Mouse (Mus musculus): Measurements from ENCODE around the gene Tnrc6b.

The Tnrc6b gene

DNA sequence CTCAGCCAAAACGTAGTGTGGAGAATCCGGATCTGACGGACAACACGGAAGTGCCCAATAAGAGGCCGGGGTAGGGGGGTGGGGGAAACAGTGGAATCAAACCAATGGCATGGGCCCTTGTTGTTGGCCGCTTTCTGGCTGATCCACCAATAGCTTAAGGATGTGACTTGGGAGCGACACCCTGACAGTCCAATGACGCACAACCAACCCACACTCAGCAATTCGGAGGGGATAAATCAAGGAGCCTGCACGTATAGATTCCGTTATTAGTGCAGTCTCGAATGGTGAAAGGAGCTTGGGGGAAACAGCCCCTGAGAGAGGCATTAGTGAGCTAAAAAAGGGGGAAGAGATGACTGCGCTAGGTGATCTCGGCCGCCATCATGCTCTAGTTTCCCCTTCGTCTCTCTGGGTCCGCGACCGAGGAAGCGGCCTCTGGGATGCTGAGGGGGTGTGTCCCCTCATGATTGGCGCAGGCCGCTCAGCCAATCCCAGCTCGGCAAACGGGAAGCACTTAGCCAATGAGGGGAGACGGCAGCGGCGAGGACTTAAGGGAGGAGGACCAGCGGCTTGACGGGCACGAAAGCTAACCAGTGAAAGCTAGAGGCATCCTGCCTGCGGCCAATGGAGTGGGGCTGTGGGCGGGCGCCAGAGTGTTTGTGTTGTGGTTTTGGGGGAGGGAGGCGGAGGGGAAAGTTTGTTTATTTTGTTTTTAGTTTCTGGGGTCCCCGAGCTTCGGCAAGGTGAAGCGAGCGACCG, at the start of gene Tnrc6b:
Tnrc6b (plus strand) TSS at position 706 of the 756 bp plus-strand sequence.
- DNase-seq (ENCODE audit: low spot score): peak; percentile 99

- DNase-seq (ENCODE audit: low spot score): no peak
Measured at GRCm38 (mm10) chr15:80664444-80664843, 46.7 kb upstream of the Tnrc6b start.

DNA sequence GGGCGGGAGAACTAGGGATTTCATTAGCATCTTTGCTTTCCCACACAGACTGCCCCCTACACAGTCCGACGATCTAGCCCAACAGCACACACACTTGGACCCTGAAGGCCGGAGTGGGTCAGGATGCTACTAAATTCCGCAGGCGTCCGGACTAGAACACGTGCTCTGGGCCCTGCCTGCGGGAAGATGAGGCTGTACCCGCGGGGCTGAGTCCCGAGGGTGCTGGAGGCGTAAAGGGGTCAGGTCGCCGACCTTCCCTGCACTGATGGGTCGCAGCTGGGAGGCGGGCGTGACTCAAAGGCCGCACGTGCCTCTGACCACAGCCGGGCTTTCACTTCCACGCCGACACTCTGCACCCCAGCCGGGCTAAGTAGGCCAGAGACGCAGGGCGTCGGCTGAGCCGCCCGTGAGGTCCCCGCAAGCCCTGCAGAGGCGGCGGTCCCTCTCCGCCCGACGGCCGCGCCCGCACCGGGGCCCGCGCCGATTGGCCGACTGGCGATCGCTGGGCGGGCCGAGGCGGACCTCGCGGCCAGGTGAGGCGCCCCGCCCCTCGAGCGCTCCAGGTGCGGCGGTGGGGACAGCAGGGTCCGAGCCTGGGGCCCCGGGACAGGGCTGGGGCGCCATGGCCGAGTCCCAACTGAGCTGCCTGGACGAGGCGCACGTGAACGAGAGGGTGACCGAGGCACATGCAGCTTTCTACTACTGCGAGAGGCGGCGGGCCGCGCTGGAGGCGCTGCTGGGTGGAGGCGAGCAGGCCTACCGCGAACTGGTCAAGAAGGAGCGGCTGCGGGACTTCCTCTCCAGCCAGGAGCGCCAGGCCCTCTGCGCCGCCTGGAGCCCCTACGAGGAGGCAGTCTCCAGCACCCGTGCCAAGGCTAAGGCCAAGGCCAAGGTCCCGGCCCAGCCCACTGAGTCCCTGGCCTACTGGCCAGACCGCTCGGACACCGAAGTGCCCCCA, 39.5 kb upstream of the Tnrc6b start, which contains the start of gene Fam83f:
Fam83f (plus strand) TSS at position 553 of the 958 bp plus-strand sequence.
- DNase-seq (ENCODE audit: low spot score): peak; percentile 76

GRCm38 (mm10) chr15:80672810-80673209, 38.3 kb upstream of the Tnrc6b start:
- no peak for DNase-seq (ENCODE audit: low spot score)

DNA sequence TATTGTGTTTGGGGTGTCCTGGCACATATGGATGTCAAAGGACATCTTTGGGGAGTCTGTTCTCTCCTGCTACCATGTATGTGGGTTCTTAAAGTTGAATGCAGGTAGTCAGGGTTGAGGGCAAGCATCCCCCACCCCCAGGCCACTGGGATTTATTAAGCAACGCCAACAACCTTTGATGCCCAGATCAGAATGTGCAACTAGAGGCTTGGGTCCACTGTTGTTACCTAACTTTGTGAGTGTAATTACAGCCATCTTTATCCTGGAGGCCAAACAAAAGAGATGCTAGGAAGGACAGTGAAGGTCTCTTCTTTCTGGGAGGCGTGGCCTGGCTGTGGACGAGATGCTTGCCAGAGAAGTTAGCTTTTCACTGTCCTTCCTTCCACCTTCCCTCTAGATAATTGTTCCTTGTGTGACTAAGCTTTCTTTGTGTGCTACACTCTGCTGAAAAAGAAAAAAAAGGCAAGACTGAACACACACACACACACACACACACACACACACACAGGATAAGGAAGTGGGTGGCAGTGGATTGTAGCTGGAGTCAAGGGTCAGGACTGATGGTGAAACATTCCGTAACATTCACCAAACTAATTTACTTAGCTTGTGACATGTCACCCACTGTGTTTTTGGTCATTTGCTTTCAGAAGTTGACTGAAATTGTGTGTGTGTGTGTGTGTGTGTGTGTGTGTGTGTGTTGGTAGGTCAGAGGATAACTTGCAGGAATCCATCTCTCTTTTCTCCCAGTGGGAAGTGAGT, 37.6 kb upstream of the Tnrc6b start:
- DNase-seq (ENCODE audit: low spot score): no peak

DNA sequence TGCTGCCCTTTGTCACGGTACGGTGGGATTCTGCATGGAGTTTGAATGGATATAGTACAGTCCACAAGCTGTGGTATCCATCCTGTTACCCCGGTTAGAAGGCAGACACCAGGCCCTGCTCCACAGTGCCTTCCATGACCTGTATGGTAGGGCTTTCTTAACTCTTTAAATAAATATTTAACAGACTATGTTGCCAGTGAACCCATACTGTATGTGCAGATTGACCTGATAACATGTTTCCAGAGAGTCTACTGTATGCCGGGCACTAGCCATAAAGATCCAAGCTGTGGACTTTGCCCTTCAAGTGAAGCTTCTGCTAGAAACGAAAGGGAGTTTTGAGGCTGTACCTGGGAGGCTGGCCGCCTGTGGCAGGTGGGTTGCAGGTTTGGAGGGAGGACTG, 36.4 kb upstream of the Tnrc6b start:
- no peak for DNase-seq (ENCODE audit: low spot score)

GRCm38 (mm10) chr15:80679515-80680215, 31.4 kb upstream of the Tnrc6b start:
- peak; percentile 70 for DNase-seq (ENCODE audit: low spot score)

- peak; percentile 75 for DNase-seq (ENCODE audit: low spot score)
Measured at GRCm38 (mm10) chr15:80680347-80681030, 30.6 kb upstream of the Tnrc6b start.

DNA sequence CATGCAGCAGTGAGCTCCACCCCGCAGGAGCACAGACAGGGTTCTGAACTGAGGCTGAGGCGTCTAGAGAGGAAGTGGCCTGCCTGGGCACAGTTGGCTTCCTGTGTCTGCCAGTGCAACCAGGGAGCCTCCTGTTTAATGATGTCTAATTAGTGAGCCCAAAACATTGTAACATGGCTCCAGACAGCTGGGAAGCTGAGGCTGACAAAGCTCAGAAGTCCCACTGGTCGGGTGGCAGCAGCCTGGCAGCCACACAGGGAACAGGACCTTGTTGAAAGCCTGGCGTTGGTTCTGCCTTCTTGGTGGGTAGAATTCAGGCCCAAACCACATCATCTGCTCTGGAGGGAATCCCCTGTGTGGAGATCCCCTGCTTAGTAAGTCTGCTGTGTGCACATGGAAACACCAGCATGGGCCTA, 29.6 kb upstream of the Tnrc6b start:
- no peak for DNase-seq (ENCODE audit: low spot score)

DNA sequence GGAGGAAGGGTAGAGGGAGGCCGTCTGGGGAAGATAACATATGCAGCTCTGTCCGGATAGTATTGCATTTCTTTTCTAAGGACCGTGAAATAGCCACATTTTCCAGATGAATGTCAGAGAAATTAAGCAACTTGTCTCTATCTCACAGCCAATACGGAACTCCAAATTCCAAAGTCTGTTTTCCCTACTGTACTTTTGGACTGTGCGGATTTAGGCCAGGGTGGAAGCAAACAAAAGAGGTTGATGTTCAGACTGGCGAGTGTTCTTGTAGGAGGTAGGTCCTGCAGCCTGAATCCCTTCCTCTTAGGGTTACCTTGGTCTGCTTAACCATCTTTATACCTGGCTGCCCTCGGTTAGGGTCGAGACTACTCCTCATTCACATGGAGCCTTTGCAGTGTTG, 28.8 kb upstream of the Tnrc6b start:
- no peak for DNase-seq (ENCODE audit: low spot score)

GRCm38 (mm10) chr15:80683151-80683550, 28.0 kb upstream of the Tnrc6b start:
- DNase-seq (ENCODE audit: low spot score): peak; percentile 85

GRCm38 (mm10) chr15:80683990-80684389, 27.1 kb upstream of the Tnrc6b start:
- no peak for DNase-seq (ENCODE audit: low spot score)

- DNase-seq (ENCODE audit: low spot score): no peak
Measured at GRCm38 (mm10) chr15:80684786-80685602, 26.1 kb upstream of the Tnrc6b start.

- DNase-seq (ENCODE audit: low spot score): no peak
Measured at GRCm38 (mm10) chr15:80685603-80685895, 25.6 kb upstream of the Tnrc6b start.

DNA sequence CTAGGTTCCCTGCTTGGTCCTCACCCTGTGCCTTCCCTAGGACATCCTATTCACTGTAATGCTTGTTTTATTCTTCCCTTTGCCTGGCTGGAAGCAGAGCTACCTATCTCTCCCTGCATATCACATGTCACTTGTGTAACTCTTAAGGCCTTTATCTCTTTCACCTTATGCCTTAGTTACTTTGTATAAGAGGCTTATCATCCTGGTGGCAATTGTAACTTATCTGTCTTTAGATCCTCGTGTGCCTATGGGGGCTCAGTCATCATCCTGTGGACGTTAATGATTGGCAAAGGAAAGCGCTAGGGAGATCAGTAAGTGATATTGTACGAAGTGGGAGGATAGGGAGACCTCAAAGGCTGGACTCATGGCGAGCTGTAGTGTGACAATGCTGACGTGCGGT, 22.6 kb upstream of the Tnrc6b start:
- no peak for DNase-seq (ENCODE audit: low spot score)

GRCm38 (mm10) chr15:80693492-80693891, 17.6 kb upstream of the Tnrc6b start:
- DNase-seq (ENCODE audit: low spot score): no peak

DNA sequence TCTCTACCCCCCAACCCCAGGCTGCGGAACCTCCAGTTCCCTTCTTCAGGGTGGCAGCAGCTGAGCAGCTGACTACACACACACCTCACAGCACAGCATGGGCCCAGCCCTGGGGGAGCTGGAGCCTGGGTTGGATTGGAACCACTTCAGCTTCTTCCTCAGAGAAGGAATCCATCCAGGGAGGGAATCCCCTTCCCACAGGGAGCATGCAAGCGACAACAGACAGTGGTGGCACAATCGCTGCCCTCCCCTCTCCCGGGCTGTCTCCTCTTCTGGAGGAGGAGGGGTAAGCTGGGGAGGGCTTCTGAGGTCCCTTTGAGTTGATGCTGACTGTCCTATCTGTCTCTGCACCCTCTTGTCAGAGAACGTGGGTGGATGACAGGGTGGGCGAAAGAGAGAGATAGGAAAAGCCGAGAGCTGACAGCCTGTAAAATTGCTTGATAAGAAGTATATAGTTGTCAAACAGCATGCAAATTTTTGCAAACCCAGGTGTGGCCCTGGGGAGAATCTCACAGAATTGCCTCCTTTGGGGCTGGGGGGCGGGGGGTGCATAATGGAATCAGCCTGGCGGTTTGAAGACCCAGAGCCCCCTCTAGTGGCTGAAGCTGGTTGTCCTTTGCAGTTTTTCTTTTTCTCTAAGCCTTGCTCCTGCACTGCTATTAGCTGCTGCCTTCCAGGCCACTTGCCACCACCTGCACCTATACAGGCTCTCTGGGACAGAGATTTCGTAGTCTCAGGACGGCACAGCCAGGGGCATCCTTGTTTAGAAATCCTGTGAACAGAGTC, 16.8 kb upstream of the Tnrc6b start:
- DNase-seq (ENCODE audit: low spot score): peak; percentile 63

- DNase-seq (ENCODE audit: low spot score): no peak
Measured at GRCm38 (mm10) chr15:80697564-80697963, 13.5 kb upstream of the Tnrc6b start.

GRCm38 (mm10) chr15:80701481-80702257, 9.4 kb upstream of the Tnrc6b start:
- DNase-seq (ENCODE audit: low spot score): no peak

Measured in urinary bladder, postnatal 14 days (tissue).